Mouse (Mus musculus) bone marrow, adult 2 months (tissue): ENCODE results near the gene Cldn9. TPM values are rescaled to one million over a fixed set of nuclear protein-coding genes. Genes with fewer than 3 reads are reported as not detected.

Experiments used
- H3K27ac ChIP-seq: fragments of 200-500 bp; 2 replicates; pipeline ENCODE4 v1.5.1; 2012; ENCODE audit warnings: low read depth, mild to moderate bottlenecking, control low read depth, inconsistent platforms, low read length; ENCODE audit not compliant: control insufficient read depth, poor library complexity, insufficient read depth
- H3K4me1 ChIP-seq: fragments of 200-500 bp; 2 replicates; pipeline ENCODE4 v1.6.1; 2011; ENCODE audit warnings: low read length; ENCODE audit not compliant: control insufficient read depth, insufficient read depth
- H3K4me3 ChIP-seq: fragments of 200-500 bp; replicated peaks from 2 replicates; pipeline ENCODE3; 2011; ENCODE audit warnings: mild to moderate bottlenecking, low read depth, low read length, control low read depth; ENCODE audit not compliant: control insufficient read depth
- CTCF ChIP-seq: fragments of 200-500 bp; IDR thresholded peaks from 2 replicates; pipeline ENCODE4 v1.5.1; 2011; ENCODE audit warnings: low read length, control low read depth; ENCODE audit not compliant: control insufficient read depth, insufficient read depth
- POLR2A ChIP-seq: fragments of 200-500 bp; IDR thresholded peaks from 2 replicates; pipeline ENCODE4 v1.6.1; 2011; ENCODE audit warnings: low read depth, mild to moderate bottlenecking, control low read depth, low read length, borderline replicate concordance; ENCODE audit not compliant: control insufficient read depth
- WGBS: fragments of 180-500 bp; shearing (Covaris S2); methylation state at CpG from one replicate; pipeline ENCODE4 v1.1.7; 2018; 5-methylcytosine and 5-hydroxymethylcytosine counted together
- polyA plus RNA-seq: library from polyadenylated mRNA; stranded (reverse); fragments of >200 nt; gene quantifications from 2 replicates; pipeline ENCODE4 v1.2.4, GENCODE M21; 2011; ENCODE audit warnings: low replicate concordance; ENCODE audit not compliant: missing spikeins, insufficient read depth, insufficient read length

The Cldn9 gene
- not detected in 2 replicates for polyA plus RNA-seq

DNA sequence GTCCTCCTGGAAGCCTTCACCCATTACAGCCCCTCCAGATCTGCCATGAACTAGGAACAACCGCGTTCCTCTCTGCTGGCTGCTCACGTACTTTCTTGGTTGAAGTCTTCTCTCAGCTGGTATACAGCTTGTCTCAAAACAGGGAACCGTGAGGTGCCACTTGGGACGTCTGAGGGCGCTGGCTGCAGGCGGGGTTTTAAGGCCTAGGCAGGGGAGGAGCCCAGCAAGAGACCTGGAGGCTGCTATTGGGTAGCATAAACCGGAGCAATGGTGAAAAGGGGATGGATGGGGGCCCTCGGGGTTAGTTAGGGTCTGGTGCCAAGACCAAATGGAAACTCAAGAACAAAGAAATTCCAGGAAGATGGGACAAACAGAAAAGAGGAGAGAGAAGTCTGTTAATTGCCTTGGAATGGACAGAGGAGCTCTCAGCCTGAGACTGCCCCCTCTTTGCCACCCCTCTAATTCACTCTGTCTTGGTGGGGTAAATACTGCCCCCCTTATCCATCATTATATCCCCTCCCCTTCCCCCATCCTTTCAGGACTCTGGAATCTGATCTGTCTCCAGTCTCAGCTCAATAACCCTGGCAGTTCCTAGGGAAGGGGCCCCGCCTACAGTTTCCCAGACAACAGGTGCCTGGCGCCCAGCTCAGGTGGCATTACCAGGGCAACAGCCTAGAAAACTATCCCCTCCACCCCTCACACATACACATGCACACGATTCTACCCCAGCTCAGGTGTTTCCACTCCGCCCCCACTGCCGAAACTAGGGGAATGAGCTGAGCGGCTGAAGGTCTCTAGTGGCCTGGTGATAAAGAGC lies at the start of gene Cldn9:
Gene Cldn9, minus strand, starts transcription at position 171 of the 817 bp plus-strand sequence.
- no peaks in the 10 kb centered on the region for H3K4me1 ChIP-seq
- 36% methylated on average over 15 of the region's 15 CpGs for WGBS
- H3K27ac ChIP-seq, result no peak within 1 kb of the TSS
- TF ChIP-seq CTCF, result no peak
- TF ChIP-seq POLR2A, result no peak
- no peak within 1 kb of the TSS for H3K4me3 ChIP-seq

DNA sequence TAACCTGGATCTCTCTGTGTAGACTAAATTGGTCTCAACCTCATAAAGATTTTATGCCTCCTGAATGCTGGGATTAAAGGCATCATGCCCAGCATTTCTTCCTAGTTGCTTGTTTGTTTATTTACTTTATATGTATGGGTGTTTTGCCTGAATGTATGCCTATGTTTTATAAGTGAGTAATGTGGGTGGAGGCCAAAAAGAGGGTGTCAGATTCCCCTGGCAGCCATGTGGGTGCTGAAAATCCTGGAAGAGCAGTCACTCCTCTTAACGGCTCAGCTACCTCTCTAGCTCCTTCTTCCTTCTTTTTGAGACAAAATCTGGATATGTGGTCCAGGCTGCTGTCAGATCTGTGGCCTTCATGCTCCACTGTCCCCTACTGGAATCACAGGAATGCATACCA lies 46.6 kb upstream of the Cldn9 start:
- WGBS, result 77% methylated on average over 1 of the region's 1 CpGs
- H3K27ac ChIP-seq, result no peak overlapping the region
- H3K4me3 ChIP-seq, result no peak overlapping the region
- H3K4me1 ChIP-seq, result no peaks in the 10 kb centered on the region; the same call in 1 of the 2 replicates
- no peak for TF ChIP-seq POLR2A
- no peak for TF ChIP-seq CTCF

DNA sequence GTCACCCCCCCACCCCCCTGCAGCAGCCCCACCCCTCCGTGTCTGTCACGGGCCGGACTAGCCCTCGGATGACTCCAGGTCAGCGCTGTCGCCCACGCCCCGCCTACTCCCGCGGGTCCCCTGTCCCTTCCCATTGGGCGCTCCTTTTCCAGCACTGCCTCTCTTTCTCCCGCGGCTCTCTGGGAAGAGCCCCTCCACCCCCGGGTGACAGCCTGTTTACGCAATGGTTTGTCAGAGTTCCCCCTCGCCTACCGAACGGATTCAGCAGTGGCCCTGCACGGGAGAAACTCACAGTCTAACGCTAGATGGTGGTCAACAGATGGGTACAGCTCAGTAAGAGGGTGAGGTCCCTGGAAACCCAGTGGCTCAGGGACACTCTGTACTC lies 42.9 kb upstream of the Cldn9 start:
- TF ChIP-seq CTCF, result no peak
- 1% methylated on average over 19 of the region's 20 CpGs for WGBS

DNA sequence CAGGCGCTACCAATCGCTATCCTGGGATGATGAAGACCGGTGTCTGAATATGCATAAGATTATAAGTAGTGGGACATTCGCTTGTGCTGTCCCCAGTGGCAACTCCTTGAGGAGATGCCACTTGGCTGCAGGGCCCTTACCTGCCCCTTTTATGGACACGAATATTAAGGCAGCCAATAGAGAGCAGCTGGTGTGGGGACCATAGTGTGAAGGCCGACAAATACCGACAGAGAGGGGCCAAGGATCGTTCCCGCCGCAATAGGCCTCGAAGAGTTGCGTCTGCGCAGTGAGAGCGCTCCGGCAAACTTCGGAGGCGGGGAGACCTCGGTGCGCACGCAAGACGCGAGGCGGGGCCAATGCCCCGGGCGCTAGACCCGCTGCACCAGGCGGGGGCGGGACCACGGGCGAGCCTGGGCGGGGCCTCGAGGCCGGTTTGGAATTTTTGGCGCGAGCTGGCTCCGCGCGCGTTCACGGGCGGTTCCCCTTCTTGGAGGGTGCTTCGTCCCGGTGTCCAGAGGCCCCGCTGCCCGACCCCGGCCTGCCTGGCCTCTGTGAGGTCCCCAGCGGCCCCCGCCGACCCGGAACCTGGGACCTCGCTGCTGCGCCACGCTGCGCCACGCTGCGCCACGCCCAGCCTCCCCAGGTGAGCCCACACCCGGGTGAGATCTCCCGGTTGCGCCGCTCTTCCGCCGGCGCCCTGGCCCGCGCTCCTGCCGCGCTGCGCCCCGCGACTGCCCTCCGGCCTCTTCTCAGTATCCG lies 42.4 kb upstream of the Cldn9 start, which contains the start of gene Pkmyt1:
Gene Pkmyt1, plus strand, starts transcription at position 338 of the 759 bp plus-strand sequence.
- Histone ChIP-seq H3K4me1 (no peaks in the 10 kb centered on the region; the same call in 1 of the 2 replicates), H3K4me3 (peak within 1 kb of the TSS; percentile 83), H3K27ac (peak within 1 kb of the TSS; percentile 89)
- 0 out of 2 replicates have a peak, but pooled peaks have one; percentile 11 for TF ChIP-seq CTCF
- TF ChIP-seq POLR2A, result peak; percentile 79
- 1% methylated on average over 64 of the region's 73 CpGs for WGBS

More for the DNA sequence above, 42.9 kb upstream of the Cldn9 start:
- peak overlapping the region; percentile 15; the same call in 1 of the 2 replicates for H3K27ac ChIP-seq
- H3K4me3 ChIP-seq, result peak overlapping the region; percentile 74
- H3K4me1 ChIP-seq, result no peaks in the 10 kb centered on the region; the same call in 1 of the 2 replicates

DNA sequence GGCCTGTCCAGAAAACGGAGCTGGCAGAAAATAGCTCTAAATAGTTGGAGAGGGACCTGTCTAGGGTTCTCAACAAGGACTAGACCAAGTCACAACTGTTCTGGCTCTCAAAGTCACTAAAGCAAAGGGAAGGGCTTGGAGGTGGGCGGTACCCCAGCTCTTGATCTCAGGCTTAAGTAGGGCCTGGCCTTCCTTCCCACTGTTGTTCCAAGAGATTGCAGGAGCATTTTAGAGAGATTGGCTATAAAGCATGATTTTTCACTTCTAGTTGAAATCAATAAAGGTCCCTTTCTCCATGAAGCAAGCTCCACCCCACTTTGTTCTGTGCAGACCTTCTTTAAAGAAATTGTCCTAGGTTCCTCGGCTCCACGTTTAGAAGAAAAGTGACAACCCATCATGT lies 41.7 kb upstream of the Cldn9 start:
- Histone ChIP-seq H3K4me1 (no peaks in the 10 kb centered on the region; the same call in 1 of the 2 replicates), H3K27ac (no peak overlapping the region), H3K4me3 (peak overlapping the region; percentile 83)
- TF ChIP-seq POLR2A (no peak), CTCF (no peak)
- 49% methylated on average over 4 of the region's 4 CpGs for WGBS

DNA sequence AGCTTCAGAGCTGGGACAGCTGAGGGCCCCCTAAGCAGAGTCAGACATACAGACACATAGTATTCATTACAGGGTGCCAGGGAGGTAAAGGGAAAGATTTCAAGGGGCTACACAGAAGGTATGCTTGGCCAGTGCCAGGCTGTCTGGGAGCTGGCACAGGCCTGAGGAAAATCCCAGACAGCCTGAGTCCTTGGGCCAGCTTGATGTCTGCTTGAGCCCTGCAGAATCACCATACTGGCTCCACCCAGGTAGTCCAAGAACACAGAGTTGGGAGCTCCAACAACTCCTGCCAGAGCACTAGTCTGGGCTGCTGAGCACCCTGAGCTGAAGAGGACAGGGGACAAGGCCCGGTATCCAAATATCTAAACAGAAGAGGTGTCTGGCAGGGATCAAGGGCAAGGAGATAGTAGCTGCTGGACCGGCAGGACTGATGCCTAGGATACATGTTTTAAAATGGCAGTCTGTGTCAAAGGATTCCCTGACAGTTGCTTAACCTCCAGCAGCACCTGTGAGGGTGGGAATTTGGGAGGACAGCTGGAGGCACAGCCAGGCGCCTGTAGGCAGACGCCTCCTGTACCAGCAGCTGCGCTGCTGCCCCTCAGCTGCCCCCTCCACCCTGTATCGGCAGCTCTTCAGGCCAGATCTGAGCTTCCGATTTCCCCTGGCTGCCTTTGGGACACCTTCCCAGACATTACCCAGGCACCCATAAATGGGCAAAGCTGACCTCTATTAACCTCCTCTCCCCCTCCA lies 38.7 kb upstream of the Cldn9 start, which contains the start of gene 1520401A03Rik:
Gene 1520401A03Rik, minus strand, starts transcription at position 408 of the 750 bp plus-strand sequence.
- TF ChIP-seq CTCF, result no peak
- 88% methylated on average over 7 of the region's 7 CpGs for WGBS
- H3K4me1 ChIP-seq, result no peaks in the 10 kb centered on the region; the same call in 1 of the 2 replicates
- no peak within 1 kb of the TSS for H3K4me3 ChIP-seq
- H3K27ac ChIP-seq, result no peak within 1 kb of the TSS

DNA sequence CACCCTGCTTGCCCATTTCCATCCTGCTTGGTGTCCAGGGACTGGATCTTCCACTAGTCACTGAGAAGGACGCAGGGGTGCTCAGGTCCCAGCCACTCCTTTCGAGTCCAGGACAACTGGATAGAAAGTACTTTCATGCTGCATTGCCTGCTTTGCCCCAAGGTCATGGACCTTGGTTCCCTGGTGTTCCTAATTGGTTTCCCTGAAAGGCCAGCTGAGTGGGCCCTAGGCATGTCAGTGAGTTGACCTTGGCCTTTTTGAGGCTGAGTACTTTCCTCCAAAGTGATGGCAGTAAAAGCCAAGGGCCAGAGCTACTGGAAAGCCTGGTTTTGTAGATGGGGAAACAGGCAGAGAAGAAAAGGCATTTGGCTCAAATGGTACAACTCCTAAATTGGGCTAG lies 38.1 kb upstream of the Cldn9 start:
- no peaks in the 10 kb centered on the region; the same call in 1 of the 2 replicates for H3K4me1 ChIP-seq
- WGBS, result 79% methylated on average over 2 of the region's 2 CpGs
- TF ChIP-seq POLR2A, result no peak
- no peak for TF ChIP-seq CTCF
- H3K27ac ChIP-seq, result no peak overlapping the region
- no peak overlapping the region for H3K4me3 ChIP-seq

DNA sequence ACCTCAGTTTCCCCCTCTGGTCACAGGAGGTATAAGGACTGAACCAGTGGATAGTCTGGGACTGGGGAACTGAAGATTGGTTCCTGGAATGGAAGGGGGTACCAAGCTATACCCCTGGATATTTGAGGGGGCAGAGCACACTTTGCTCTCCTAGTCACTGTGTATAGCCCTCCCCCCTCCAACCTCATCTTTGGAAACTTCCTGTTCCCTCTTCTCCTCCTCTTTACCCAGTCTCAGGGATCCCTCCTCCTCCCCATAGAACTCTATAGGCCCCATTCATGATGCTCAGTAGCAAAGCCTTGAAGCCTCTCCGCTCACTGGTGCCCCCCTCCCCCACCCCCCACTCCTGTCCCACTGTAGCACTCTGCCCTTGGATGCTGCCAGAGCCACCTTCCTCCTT lies 35.6 kb upstream of the Cldn9 start:
- WGBS, result 76% methylated on average over 1 of the region's 1 CpGs
- no peaks in the 10 kb centered on the region for H3K4me1 ChIP-seq
- no peak overlapping the region for H3K27ac ChIP-seq
- no peak overlapping the region for H3K4me3 ChIP-seq
- TF ChIP-seq POLR2A, result no peak
